Mouse (Mus musculus) cerebellum, adult 2 months (tissue): Measurements from ENCODE around the gene Kcnj10. TPM values are rescaled to one million over a fixed set of nuclear protein-coding genes. Genes with fewer than 3 reads are reported as not detected.

Experiments used
- DNase-seq, 2 experiments: peaks; one replicate each; pipeline ENCODE4 v3.0.0; 2021
- H3K27ac ChIP-seq: fragments of 200-500 bp; 2 replicates; pipeline ENCODE4 v1.5.1; 2012; ENCODE audit warnings: low read length, control low read depth, inconsistent platforms; ENCODE audit not compliant: insufficient read depth
- H3K27me3 ChIP-seq: fragments of 200-500 bp; 2 replicates; pipeline ENCODE4 v1.6.1; 2012; ENCODE audit warnings: inconsistent platforms, mild to moderate bottlenecking, low read length, moderate library complexity; ENCODE audit not compliant: control insufficient read depth, insufficient read depth
- H3K4me1 ChIP-seq: fragments of 200-500 bp; 2 replicates; pipeline ENCODE4 v1.6.1; 2011; ENCODE audit warnings: low read length; ENCODE audit not compliant: control insufficient read depth, insufficient read depth
- H3K4me3 ChIP-seq: fragments of 200-500 bp; replicated peaks from 2 replicates; pipeline ENCODE3; 2011; ENCODE audit warnings: mild to moderate bottlenecking, low read depth, low read length, control low read depth; ENCODE audit not compliant: insufficient read depth
- CTCF ChIP-seq: fragments of 200-500 bp; IDR thresholded peaks from 2 replicates; pipeline ENCODE4 v1.5.1; 2011; ENCODE audit warnings: low read depth, mild to moderate bottlenecking, control low read depth, low read length, moderate library complexity, borderline replicate concordance; ENCODE audit not compliant: insufficient read depth
- POLR2A ChIP-seq: fragments of 200-500 bp; IDR thresholded peaks from 2 replicates; pipeline ENCODE4 v1.6.1; 2011; ENCODE audit warnings: low read length, control low read depth, borderline replicate concordance; ENCODE audit not compliant: insufficient read depth
- WGBS: fragments of 180-500 bp; shearing (Covaris S2); methylation state at CpG from one replicate; pipeline ENCODE4 v1.1.7; 2018; 5-methylcytosine and 5-hydroxymethylcytosine counted together
- polyA plus RNA-seq: library from polyadenylated mRNA; depleted of rRNA; stranded (reverse); fragments of >200 nt; gene quantifications from 2 replicates; pipeline ENCODE4 v1.2.3, GENCODE M21; 2012

Kcnj10 gene
- polyA plus RNA-seq, 1 experiment = 174 TPM

DNA sequence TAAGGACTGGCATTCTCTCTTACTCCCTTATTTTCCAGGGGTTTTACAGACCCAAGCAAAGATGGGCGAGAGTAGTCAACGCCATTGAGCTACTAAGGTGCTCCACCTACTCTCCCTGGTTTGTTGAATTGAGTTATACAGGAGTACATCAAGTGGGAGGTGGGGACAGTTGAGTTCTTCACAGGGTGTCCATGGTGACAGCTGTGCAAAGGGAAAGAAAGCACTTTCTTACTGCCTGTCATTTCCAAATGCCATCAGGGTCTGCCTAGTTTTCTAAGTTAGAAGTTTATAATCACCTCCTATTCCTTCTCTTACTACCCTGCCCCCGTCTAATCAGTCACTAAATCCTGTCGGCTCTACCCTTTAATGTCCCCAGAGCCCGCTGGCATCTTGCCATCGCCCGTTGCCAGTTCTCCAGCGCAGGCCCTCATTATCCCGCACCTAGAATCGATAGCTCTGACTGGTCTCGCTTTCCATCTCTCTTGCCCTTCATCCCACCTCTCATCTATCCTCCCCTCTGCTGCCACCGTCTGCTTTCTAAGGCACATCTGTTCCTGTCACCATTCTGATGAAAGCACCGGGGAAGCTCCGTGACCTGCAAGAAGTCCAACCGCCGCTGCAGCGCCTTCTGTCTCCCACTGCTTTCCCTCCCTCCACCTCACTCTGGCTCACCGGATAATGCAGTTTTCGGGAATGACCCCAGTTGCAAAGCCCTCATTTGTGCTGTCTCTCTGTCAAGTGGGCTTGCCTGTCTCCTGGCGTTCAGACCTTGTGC lies 51.0 kb downstream of the Kcnj10 start:
- no peaks in the 10 kb centered on the region; the same call in 1 of the 2 replicates for H3K27me3 ChIP-seq
- H3K4me1 ChIP-seq = 0 out of 2 replicates have a peak, but pooled peaks cover 3% of the 10 kb centered on the region
- peak in 1 of 2 experiments; percentile 20 for DNase-seq
- TF ChIP-seq CTCF (no peak), POLR2A (no peak)
- H3K27ac ChIP-seq = no peak overlapping the region
- 16% methylated on average over 20 of the region's 20 CpGs for WGBS
- H3K4me3 ChIP-seq = no peak overlapping the region

DNA sequence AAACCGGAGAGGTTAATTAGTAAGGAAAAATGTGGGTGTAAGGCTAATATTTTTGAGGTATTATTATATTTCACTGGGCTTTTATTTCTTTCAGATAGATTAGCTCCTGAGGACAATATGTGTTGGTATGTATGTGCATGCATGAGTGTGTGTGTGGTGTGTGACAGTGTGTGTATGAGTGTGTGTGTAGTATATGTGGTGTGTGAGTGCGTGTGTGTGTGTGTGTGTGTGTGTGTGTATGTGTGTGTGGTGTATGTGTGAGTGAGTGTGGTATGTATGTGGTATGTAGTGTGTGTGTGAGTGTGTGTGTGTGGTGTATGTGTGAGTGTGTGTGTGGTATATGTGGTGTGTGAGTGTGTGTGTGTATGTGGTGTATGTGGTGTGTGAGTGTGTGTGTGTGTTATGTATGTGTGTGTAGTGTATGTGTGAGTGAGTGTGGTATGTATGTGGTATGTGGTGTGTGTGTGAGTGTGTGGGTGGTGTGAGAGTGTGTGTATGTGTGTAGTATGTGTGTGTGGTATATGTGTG lies 51.7 kb downstream of the Kcnj10 start:
- 83% methylated on average over 2 of the region's 2 CpGs for WGBS
- TF ChIP-seq CTCF (no peak), POLR2A (no peak)
- Histone ChIP-seq H3K27me3 (no peaks in the 10 kb centered on the region; the same call in 1 of the 2 replicates), H3K27ac (no peak overlapping the region), H3K4me1 (0 out of 2 replicates have a peak, but pooled peaks cover 3% of the 10 kb centered on the region), H3K4me3 (no peak overlapping the region)
- DNase-seq = no peak

DNA sequence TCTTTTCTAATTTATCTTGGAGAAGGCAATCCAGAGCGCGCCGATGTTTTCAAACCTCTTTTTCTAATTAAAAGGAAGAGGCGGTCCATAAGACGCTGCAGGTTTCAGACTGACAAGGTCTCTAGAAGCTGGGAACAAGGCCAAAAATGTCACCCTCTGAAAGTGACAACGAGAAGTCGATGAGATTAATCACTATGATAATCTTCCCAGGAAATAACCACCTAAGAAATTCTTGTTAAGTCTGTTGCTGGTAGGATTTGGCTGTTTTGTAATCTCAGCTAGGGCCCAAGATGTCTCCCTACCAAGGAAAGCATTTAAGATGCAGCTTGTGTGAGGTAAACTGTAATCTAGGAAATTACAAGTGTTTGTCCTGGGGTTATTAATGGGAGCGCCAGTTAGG lies 52.7 kb downstream of the Kcnj10 start:
- H3K4me1 ChIP-seq = 0 out of 2 replicates have a peak, but pooled peaks cover 3% of the 10 kb centered on the region
- no peak for DNase-seq
- H3K4me3 ChIP-seq = no peak overlapping the region
- TF ChIP-seq CTCF (no peak), POLR2A (no peak)
- 56% methylated on average over 8 of the region's 8 CpGs for WGBS
- H3K27me3 ChIP-seq = no peaks in the 10 kb centered on the region
- H3K27ac ChIP-seq = no peak overlapping the region

DNA sequence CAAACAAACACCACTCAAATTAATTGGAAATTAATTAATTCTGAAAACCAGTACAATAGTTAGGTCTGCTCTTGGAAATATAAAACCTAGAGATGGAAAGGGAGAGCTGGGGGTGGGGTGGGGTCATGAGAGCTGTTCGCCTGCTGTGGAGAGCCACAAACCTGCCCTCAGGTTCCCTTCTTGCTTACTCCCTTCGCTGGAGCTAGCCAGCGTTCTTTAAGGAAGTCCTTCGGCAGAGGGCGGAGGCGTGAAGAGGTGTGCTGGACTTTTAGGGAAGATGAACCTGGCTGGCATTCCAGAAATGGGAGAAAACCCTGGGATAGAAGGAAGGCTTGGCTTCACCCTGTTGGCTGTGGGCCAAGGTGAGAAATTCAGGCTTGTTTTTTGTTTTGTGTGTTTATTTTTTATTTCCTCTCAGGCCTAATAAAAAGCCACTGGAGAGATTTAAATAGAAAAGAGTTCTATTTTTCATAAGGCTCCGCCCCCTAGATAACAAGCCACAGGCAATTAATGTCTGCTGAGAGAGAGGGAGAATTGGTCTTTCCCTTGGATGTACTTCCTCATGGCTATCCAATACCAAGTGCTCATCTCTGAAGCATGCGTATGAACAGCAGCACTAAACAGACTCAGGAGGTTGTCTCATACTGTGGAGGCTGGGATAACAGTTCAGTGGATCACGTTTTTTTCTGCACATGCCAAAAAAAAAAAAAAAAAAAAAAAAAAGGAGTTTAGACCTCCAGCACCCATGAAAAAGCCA lies 56.2 kb downstream of the Kcnj10 start:
- WGBS = 60% methylated on average over 9 of the region's 9 CpGs
- no peak overlapping the region for H3K27ac ChIP-seq
- DNase-seq = no peak
- TF ChIP-seq POLR2A = no peak
- TF ChIP-seq CTCF = no peak
- H3K4me3 ChIP-seq = no peak overlapping the region
- H3K4me1 ChIP-seq = 0 out of 2 replicates have a peak, but pooled peaks cover 1% of the 10 kb centered on the region
- H3K27me3 ChIP-seq = no peaks in the 10 kb centered on the region

DNA sequence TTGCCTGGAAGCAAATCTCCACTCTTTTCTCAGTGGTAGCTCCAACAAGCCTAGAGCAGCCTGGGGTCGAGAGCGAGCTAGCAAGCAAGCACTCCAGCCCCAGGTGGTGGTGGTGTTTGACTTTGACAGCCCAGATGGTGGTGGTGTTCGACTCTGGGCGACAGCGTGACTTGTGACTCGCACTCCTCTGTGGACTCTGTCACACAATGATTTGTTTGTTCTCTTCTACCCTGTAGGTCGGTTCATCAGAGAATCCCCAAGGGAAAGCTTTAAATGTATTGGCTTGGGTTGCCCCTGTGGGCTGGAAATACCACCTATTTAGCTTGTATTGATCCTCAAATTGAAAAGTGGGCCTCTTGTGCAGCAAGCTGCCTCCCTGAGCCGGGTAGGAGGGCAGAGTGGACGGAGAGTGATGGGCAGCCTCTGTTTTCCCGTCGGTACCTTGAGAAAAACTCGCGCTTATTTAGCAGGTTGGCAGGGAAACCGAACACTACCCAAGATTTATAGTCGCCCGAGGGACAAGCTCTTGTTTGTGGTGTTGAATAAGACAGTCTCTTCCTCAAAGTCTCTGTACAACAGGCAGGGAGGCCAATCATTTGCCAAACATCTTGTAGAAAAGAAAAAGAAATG lies 65.2 kb downstream of the Kcnj10 start:
- H3K27me3 ChIP-seq = no peaks in the 10 kb centered on the region
- H3K4me1 ChIP-seq = no peaks in the 10 kb centered on the region
- TF ChIP-seq CTCF (no peak), POLR2A (no peak)
- H3K27ac ChIP-seq = no peak overlapping the region
- DNase-seq = no peak
- H3K4me3 ChIP-seq = no peak overlapping the region
- WGBS = 39% methylated on average over 16 of the region's 16 CpGs

DNA sequence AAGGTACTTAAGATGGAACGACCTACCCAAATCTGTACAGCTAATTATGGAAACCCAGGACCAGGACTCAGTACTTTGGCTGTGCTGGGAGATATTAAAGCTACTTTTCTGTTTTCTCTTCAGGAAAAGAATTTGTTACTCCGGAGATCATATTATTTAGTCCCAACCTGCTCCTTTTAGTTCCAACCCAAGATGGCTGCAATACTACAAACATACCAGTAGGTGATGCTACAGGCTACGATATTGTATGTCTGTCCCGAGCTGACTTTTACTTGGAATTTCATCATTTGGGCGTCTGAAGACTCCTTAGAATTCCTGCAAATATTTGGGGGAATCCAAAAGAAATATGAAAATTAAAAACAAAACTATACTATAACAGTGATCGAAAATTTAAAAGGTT lies 68.0 kb downstream of the Kcnj10 start:
- no peaks in the 10 kb centered on the region for H3K4me1 ChIP-seq
- H3K27me3 ChIP-seq = no peaks in the 10 kb centered on the region
- peak in 1 of 2 experiments; percentile 42 for DNase-seq
- TF ChIP-seq CTCF = peak; percentile 52
- no peak for TF ChIP-seq POLR2A
- no peak overlapping the region for H3K4me3 ChIP-seq
- no peak overlapping the region for H3K27ac ChIP-seq
- 8% methylated on average over 6 of the region's 6 CpGs for WGBS

DNA sequence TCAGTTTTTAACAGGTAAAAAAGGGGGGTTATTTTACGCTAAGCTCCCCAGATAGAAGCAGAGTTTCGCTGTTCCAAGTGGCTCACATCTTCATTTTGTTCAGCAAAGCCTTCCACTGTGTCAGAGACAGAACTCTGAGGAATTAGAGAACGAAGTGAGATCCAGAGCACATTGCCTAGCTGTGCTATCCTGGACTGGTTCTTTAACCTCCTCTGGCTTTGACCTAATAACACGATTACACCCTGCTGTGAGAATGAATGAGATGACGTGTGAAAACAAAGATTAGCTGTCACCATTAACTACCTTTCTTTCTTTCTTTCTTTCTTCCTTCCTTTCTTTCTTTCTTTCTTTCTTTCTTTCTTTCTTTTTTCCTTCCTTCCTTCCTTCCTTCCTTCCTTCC lies 68.4 kb downstream of the Kcnj10 start:
- H3K27ac ChIP-seq = no peak overlapping the region
- no peaks in the 10 kb centered on the region for H3K4me1 ChIP-seq
- no peak overlapping the region for H3K4me3 ChIP-seq
- no peaks in the 10 kb centered on the region for H3K27me3 ChIP-seq
- WGBS = 10% methylated on average over 5 of the region's 5 CpGs
- TF ChIP-seq POLR2A = no peak
- TF ChIP-seq CTCF = no peak
- no peak for DNase-seq

DNA sequence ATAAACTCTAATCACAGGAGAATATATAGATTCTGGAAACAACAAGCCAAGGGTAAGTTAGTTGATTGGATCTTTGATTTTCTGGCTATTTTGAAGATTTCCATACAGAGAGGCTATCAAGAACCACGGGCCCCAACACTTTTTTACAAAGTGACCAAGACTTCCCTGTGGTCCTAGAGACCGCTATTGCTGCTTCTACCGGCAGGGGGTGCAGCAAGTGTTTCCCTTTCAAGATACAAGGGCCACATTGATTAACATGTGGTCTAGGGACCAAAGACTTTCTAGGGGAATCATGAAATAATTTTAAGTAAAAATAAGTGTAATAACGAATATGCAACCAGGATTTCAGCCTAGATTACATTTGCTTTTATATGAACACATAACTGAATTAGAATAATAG lies 69.8 kb downstream of the Kcnj10 start:
- 13% methylated on average over 4 of the region's 4 CpGs for WGBS
- H3K27ac ChIP-seq = no peak overlapping the region
- H3K4me1 ChIP-seq = no peaks in the 10 kb centered on the region

More for the DNA sequence above, 69.8 kb downstream of the Kcnj10 start:
- Histone ChIP-seq H3K4me3 (no peak overlapping the region), H3K27me3 (no peaks in the 10 kb centered on the region)
- peak; percentile 11 to 21 for DNase-seq
- no peak for TF ChIP-seq POLR2A
- TF ChIP-seq CTCF = peak; percentile 35; the same call in 1 of the 2 replicates
